In genomic region chr3:52242457-52243105, GRCm38 (mm10) we compare ENCODE assay signal across 9 mouse cellular contexts. TPM values are rescaled to one million over a fixed set of nuclear protein-coding genes. Genes with fewer than 3 reads are reported as not detected.
DNase-seq lines count a peak whose midpoint lies in the region; ATAC-seq and TF ChIP-seq lines count a peak whose summit lies in the region.
"Had no signal": no experiment of that assay in that cellular context is flagged by ENCODE, and none has a peak within 500 bp of the region (broad histone marks: within the 10 kb centered on the region; RNA-seq: fewer than 3 reads in every experiment).

No protein-coding gene starts in this region.

- no peaks in the 10 kb centered on the region for H3K36me3 ChIP-seq in midbrain, embryonic 13.5 days

- no peak overlapping the region for H3K4me3 ChIP-seq in left cerebral cortex, adult 2 months
- no peak overlapping the region for H3K4me3 ChIP-seq in midbrain, embryonic 13.5 days (replicated peaks)
- H3K4me3 ChIP-seq: megakaryocyte, embryonic 14.5 days had no signal

- no peaks in the 10 kb centered on the region for H3K9me3 ChIP-seq in midbrain, embryonic 13.5 days
- H3K9me3 ChIP-seq: megakaryocyte, embryonic 14.5 days had no signal

- H3K4me1 ChIP-seq in midbrain, embryonic 13.5 days (replicated peaks) = no peaks in the 10 kb centered on the region

- H3K27me3 ChIP-seq in midbrain, embryonic 13.5 days = no peaks in the 10 kb centered on the region

- ATAC-seq in midbrain, embryonic 13.5 days = peak; percentile 92

- intact Hi-C loops in left cerebral cortex, adult 2 months (cut with DNase I) = loop anchor here (1.0 to 5.0 kb wide), 7 partner anchors 542 to 1260 kb away; no protein-coding TSS in a partner anchor

- DNase-seq in ovary, postnatal 10 days (ENCODE audit: low spot score) = peak; percentile 40
- DNase-seq in ovary, postnatal 36 days (ENCODE audit: low spot score) = no peak
- DNase-seq in cerebellum, adult 11-12 months = peak; percentile 63
- peak; percentile 78 for DNase-seq in forelimb bud, embryonic 11.5 days (ENCODE audit: low read depth, low spot score)
- peak; percentile 68 for DNase-seq in hindlimb bud, embryonic 11.5 days (ENCODE audit: extremely low spot score, low read depth, low spot score)
- peak; percentile 80 to 81 for DNase-seq in left cerebral cortex, adult 2 months (ENCODE audit: extremely low spot score in 1 of 2, low spot score in 2 of 2)
- peak; percentile 50 to 64 for DNase-seq in spleen, postnatal 36 days (ENCODE audit: low spot score in 2 of 2)

- H3K27ac ChIP-seq in left cerebral cortex, adult 2 months = no peak overlapping the region
- no peak overlapping the region for H3K27ac ChIP-seq in midbrain, embryonic 13.5 days

- peak; percentile 89 for TF ChIP-seq CTCF in left cerebral cortex, adult 2 months (IDR thresholded peaks at IDR 0.05)

- 46% methylated on average over 6 of the region's 6 CpGs for WGBS in midbrain, embryonic 13.5 days

- no peak overlapping the region for H3K9ac ChIP-seq in midbrain, embryonic 13.5 days (replicated peaks)

- H3K4me2 ChIP-seq in midbrain, embryonic 13.5 days (replicated peaks) = no peak overlapping the region

RNA-seq across cellular contexts. Expression of gene Foxo1, which starts 25.6 kb away (rescaled TPM):
- total RNA-seq in left cerebral cortex, adult 2 months (2021) = 10 to 100 TPM; 10.3 to 13.8 TPM
- polyA plus RNA-seq in midbrain, embryonic 13.5 days (2015; fragmentation: Nextera tagmentation; extraction: Ambion mirVana) = 1.7 and 2.6 TPM in 2 replicates
